Mouse (Mus musculus): Measurements from ENCODE around the gene Rps28.
"Not testable (repeated sequence)": the region's sequence is repeated elsewhere in the genome, so short reads cannot be mapped to it uniquely, and the experiment has no call there.

The Rps28 gene

GRCm38 (mm10) chr17:33824084-33824996 is at the start of gene Rps28, which contains the start of gene Ndufa7:
Rps28 (minus strand) TSS chr17:33824562.
Ndufa7 (plus strand) TSS chr17:33824572.
- DNase-seq: peak; percentile 96

- DNase-seq: not testable (repeated sequence)
These were observed 49.2 kb upstream of the Rps28 start, which contains the start of gene Gm7029 for GRCm38 (mm10) chr17:33873537-33873936. Gm7029 (plus strand) TSS chr17:33873837.

GRCm38 (mm10) chr17:33865330-33866030 is 41.1 kb upstream of the Rps28 start:
- peak; percentile 71 for DNase-seq

- DNase-seq: no peak
These were observed 33.5 kb upstream of the Rps28 start for GRCm38 (mm10) chr17:33857816-33858215.

- no peak for DNase-seq
These were observed 27.0 kb upstream of the Rps28 start for GRCm38 (mm10) chr17:33851331-33851730.

GRCm38 (mm10) chr17:33848139-33848538 is 23.8 kb upstream of the Rps28 start:
- no peak for DNase-seq

GRCm38 (mm10) chr17:33844196-33844595 is 19.8 kb upstream of the Rps28 start:
- DNase-seq: no peak

- peak; percentile 92 for DNase-seq
These were observed 18.8 kb upstream of the Rps28 start, which contains the start of gene Cd320 for GRCm38 (mm10) chr17:33842966-33843795. Cd320 (plus strand) TSS chr17:33843091.

GRCm38 (mm10) chr17:33829561-33829960 is 5.2 kb upstream of the Rps28 start:
- DNase-seq: no peak

GRCm38 (mm10) chr17:33828892-33829291 is 4.5 kb upstream of the Rps28 start:
- no peak for DNase-seq

GRCm38 (mm10) chr17:33826850-33827249 is 2.5 kb upstream of the Rps28 start:
- peak; percentile 58 for DNase-seq

- no peak for DNase-seq
These were observed 1.1 kb upstream of the Rps28 start for GRCm38 (mm10) chr17:33825462-33825861.

GRCm38 (mm10) chr17:33824997-33825330 is 602 bp upstream of the Rps28 start:
- DNase-seq: not testable (repeated sequence)

- DNase-seq: not testable (repeated sequence)
These were observed 1.2 kb downstream of the Rps28 start for GRCm38 (mm10) chr17:33823171-33823570.

GRCm38 (mm10) chr17:33822436-33822959 is 1.9 kb downstream of the Rps28 start:
- DNase-seq: no peak

GRCm38 (mm10) chr17:33817969-33818643 is 6.3 kb downstream of the Rps28 start:
- no peak for DNase-seq

- peak; percentile 90 for DNase-seq
These were observed 7.0 kb downstream of the Rps28 start for GRCm38 (mm10) chr17:33817184-33817968.

GRCm38 (mm10) chr17:33816612-33817011 is 7.8 kb downstream of the Rps28 start:
- DNase-seq: no peak

- no peak for DNase-seq
These were observed 9.0 kb downstream of the Rps28 start for GRCm38 (mm10) chr17:33815399-33815798.

- DNase-seq: no peak
These were observed 11.4 kb downstream of the Rps28 start for GRCm38 (mm10) chr17:33812990-33813389.

GRCm38 (mm10) chr17:33812475-33812874 is 11.9 kb downstream of the Rps28 start:
- no peak for DNase-seq

Data from right cerebral cortex, postnatal 14 days (tissue).